In genomic region chr19:21549713-21550112, GRCm38 (mm10) we compare ENCODE assay signal across 20 mouse cellular contexts.
DNase-seq lines count a peak whose midpoint lies in the region; ATAC-seq and TF ChIP-seq lines count a peak whose summit lies in the region.
"Had no signal": no experiment of that assay in that cellular context is flagged by ENCODE, and none has a peak within 500 bp of the region (broad histone marks: within the 10 kb centered on the region; RNA-seq: fewer than 3 reads in every experiment).

No protein-coding gene starts in this region.

- peaks cover 2 to 9% of the 10 kb centered on the region in 2 experiments; a peak in 2 of 4 replicates for H3K4me1 ChIP-seq in CH12.LX (ENCODE audit: control insufficient read depth in 1 of 2, insufficient read depth in 2 of 2)
- no peaks in the 10 kb centered on the region for H3K4me1 ChIP-seq in cerebellum, adult 2 months (ENCODE audit: control insufficient read depth, insufficient read depth, low read length)
- H3K4me1 ChIP-seq: embryonic facial prominence, embryonic 10.5 days; embryonic facial prominence, embryonic 12.5 days; forebrain, embryonic 10.5 days; forebrain, embryonic 12.5 days had no signal

- no peaks in the 10 kb centered on the region for H3K27me3 ChIP-seq in CH12.LX (replicated peaks)
- no peaks in the 10 kb centered on the region for H3K27me3 ChIP-seq in cerebellum, adult 2 months (ENCODE audit: control insufficient read depth, insufficient read depth, low read length)
- H3K27me3 ChIP-seq: embryonic facial prominence, embryonic 12.5 days; forebrain, embryonic 12.5 days had no signal

- peak; percentile 41 for DNase-seq in CD4-positive, CD25-positive, alpha-beta regulatory T cell, adult 2 months (ENCODE audit: low read depth, low spot score)
- DNase-seq in CH12.LX (ENCODE audit: extremely low read depth) = no peak
- DNase-seq in induced T-regulatory cell, adult 2 months (ENCODE audit: low read depth) = peak; percentile 55
- no peak for DNase-seq in adrenal gland, adult 2 months
- DNase-seq in cerebellum, adult 2 months = no peak
- DNase-seq: adrenal gland, postnatal 10 days; adrenal gland, postnatal 25 days; cerebellum, adult 11 months; cerebellum, adult 18-20 months; cerebellum, adult 9-10 months; cerebellum, postnatal 10 days; cerebellum, postnatal 25 days had no signal

- TF ChIP-seq POLR2A in CH12.LX (IDR thresholded peaks at IDR 0.05; ENCODE audit: low read depth, low read length) = no peak
- TF ChIP-seq POLR2A in cerebellum, adult 2 months (IDR thresholded peaks at IDR 0.05; ENCODE audit: borderline replicate concordance, insufficient read depth, low read length) = no peak

- H3K4me3 ChIP-seq in CH12.LX (replicated peaks in 1 of 3; ENCODE audit: low read depth in 2 of 3, low read length in 2 of 3, poor library complexity in 1 of 3) = no peak overlapping the region
- H3K4me3 ChIP-seq in cerebellum, adult 2 months (replicated peaks; ENCODE audit: insufficient read depth, low read depth, low read length) = no peak overlapping the region
- H3K4me3 ChIP-seq: embryonic facial prominence, embryonic 10.5 days; embryonic facial prominence, embryonic 12.5 days; forebrain, embryonic 10.5 days; forebrain, embryonic 12.5 days had no signal

- no peak overlapping the region for H3K9ac ChIP-seq in CH12.LX (ENCODE audit: insufficient read depth, low read depth)
- H3K9ac ChIP-seq: embryonic facial prominence, embryonic 12.5 days; forebrain, embryonic 12.5 days had no signal

- H3K27ac ChIP-seq in CH12.LX (ENCODE audit: insufficient read depth, low read depth) = no peak overlapping the region
- H3K27ac ChIP-seq in cerebellum, adult 2 months (ENCODE audit: insufficient read depth, low read length) = no peak overlapping the region
- H3K27ac ChIP-seq: embryonic facial prominence, embryonic 10.5 days; embryonic facial prominence, embryonic 12.5 days; forebrain, embryonic 10.5 days; forebrain, embryonic 12.5 days had no signal

- ATAC-seq in erythroid progenitor cell, adult 5-6 weeks (replicated peaks; ENCODE audit: low FRiP score, poor library complexity, severe bottlenecking) = no peak
- no peak for ATAC-seq in megakaryocyte, adult 5-6 weeks (ENCODE audit: poor library complexity, severe bottlenecking)
- ATAC-seq: forebrain, embryonic 14.5 days; forebrain, embryonic 16.5 days had no signal

- H3K36me3 ChIP-seq in CH12.LX (replicated peaks in 1 of 2; ENCODE audit: control insufficient read depth in 1 of 2, insufficient read depth in 1 of 2, low read length in 1 of 2) = no peaks in the 10 kb centered on the region
- H3K36me3 ChIP-seq: embryonic facial prominence, embryonic 10.5 days; embryonic facial prominence, embryonic 12.5 days; forebrain, embryonic 10.5 days; forebrain, embryonic 12.5 days had no signal

- no peaks in the 10 kb centered on the region for H3K9me3 ChIP-seq in CH12.LX (replicated peaks; ENCODE audit: low read length)
- H3K9me3 ChIP-seq: embryonic facial prominence, embryonic 10.5 days; embryonic facial prominence, embryonic 12.5 days; forebrain, embryonic 10.5 days; forebrain, embryonic 12.5 days had no signal

- no peak for TF ChIP-seq RAD21 in CH12.LX (IDR thresholded peaks at IDR 0.05; ENCODE audit: low read depth, low read length)

- peak; percentile 63 for TF ChIP-seq EP300 in CH12.LX (IDR thresholded peaks at IDR 0.05; ENCODE audit: low read length)

- no peaks in the 10 kb centered on the region for H3K79me2 ChIP-seq in CH12.LX (replicated peaks; ENCODE audit: control insufficient read depth, extremely low read depth, insufficient read depth, poor library complexity, severe bottlenecking)

- dilution Hi-C loops in CH12.LX (cut with MboI; ENCODE audit: extremely low pct_ligation_motif_present, extremely low pct_unique_long_range_greater_than_20kb, low sequenced_read_pairs) = no loop called here

- no peak overlapping the region for H3K4me2 ChIP-seq in CH12.LX (ENCODE audit: insufficient read depth, low read depth, poor library complexity, severe bottlenecking)
- H3K4me2 ChIP-seq: embryonic facial prominence, embryonic 12.5 days; forebrain, embryonic 12.5 days had no signal

- 92% methylated on average over 3 of the region's 3 CpGs for WGBS in cerebellum, adult 2 months

- TF ChIP-seq CTCF in CH12.LX (conservative IDR thresholded peaks at IDR 0.05 in 1 of 2, IDR thresholded peaks at IDR 0.05 in 1 of 2; ENCODE audit: low read depth in 2 of 2, low read length in 2 of 2) = no peak
- TF ChIP-seq CTCF in cerebellum, adult 2 months (IDR thresholded peaks at IDR 0.05; ENCODE audit: borderline replicate concordance, insufficient read depth, low read depth, low read length) = no peak

- in situ Hi-C loops in CH12.LX (cut with MboI; ENCODE audit: low pct_ligation_motif_present, low pct_unique_long_range_greater_than_20kb, low sequenced_read_pairs) = loop anchor here (25.0 kb wide), 1 partner anchor 763 kb away; no protein-coding TSS in a partner anchor

TF ChIP-seq in CH12.LX, 34 proteins besides CTCF, POLR2A, EP300 and RAD21:
- TF ChIP-seq USF1 (IDR thresholded peaks at IDR 0.05; ENCODE audit: low read depth, low read length) (no peak), ETS1 (conservative IDR thresholded peaks at IDR 0.05; ENCODE audit: low read depth, low read length) (peak; percentile 50; the same call in 1 of the 2 replicates), RCOR1 (conservative IDR thresholded peaks at IDR 0.05; ENCODE audit: low read depth, low read length) (0 out of 2 replicates have a peak, but pooled peaks have one; percentile 25), SIN3A (IDR thresholded peaks at IDR 0.05; ENCODE audit: low read length) (no peak)

Comparison
In these comparisons a context has a peak if more than half of its experiments do, and no peak if none do; other contexts are left out.
1. DNase-seq: peak in CD4-positive, CD25-positive, alpha-beta regulatory T cell, adult 2 months (single experiment) and induced T-regulatory cell, adult 2 months (single experiment); none in CH12.LX (single experiment), adrenal gland, adult 2 months (single experiment) and cerebellum, adult 2 months (0 of 2).